Mouse (Mus musculus) lung, postnatal 25 days (tissue): ENCODE measurements at regions not wholly inside any gene's neighbourhood (a gene's known extent, or its start where the extent isn't known, plus 50 kb on each side); places are given as distances from the start of the nearest gene placed in this dataset.

ENCODE experiments used
- DNase-seq: peaks from one replicate; pipeline ENCODE4 v3.0.0; 2022; ENCODE audit warnings: low spot score

DNA sequence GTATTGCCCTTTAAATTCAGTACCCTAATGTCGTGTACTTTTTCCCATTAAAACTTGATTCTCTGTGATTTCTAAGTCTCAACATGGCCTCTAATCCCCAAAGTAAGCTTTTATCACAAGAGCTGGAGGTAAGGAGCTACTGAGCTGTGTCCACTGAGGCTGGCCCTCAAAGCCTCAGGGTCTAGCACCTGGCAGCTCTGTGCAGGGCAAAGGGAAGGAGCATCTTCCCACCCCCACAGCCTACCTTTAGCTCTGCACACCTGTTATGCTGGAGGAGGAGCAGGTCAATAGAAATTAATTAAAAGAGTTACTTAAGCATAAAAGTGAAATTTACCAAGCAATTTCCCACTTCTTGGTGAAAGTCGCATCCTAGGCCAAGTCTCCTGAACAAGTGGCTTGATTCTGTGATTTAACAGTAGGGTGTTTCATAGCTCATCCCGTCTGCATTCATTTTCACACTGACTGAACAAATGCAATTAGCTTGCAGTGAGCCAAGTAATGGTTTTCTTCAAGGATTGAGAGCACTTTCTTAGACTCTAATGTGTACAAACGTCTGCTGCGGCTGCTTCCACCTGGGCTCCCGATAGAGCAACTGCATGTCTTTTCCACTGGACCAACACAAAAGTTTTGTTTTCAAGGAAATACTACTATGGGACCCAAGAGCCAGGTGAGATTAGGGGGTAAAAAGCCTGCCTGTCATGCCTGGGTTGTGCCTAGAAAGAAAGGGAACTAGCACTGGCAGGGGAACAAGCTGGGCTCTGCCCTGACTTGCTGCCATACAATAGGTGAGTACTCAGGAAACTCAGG, 50.6 kb upstream of the Dap start:
- no peak for DNase-seq
